Mouse (Mus musculus) NIH3T3 (cell line): Measurements from ENCODE around the gene Nxf1.
A peak's percentile ranks its signal among the peaks of the same experiment; 100 is the strongest.

ENCODE experiments used
- DNase-seq: peaks from one replicate; pipeline ENCODE4 v3.0.0-alpha.2; 2012; ENCODE audit warnings: low read depth

The Nxf1 gene

DNA sequence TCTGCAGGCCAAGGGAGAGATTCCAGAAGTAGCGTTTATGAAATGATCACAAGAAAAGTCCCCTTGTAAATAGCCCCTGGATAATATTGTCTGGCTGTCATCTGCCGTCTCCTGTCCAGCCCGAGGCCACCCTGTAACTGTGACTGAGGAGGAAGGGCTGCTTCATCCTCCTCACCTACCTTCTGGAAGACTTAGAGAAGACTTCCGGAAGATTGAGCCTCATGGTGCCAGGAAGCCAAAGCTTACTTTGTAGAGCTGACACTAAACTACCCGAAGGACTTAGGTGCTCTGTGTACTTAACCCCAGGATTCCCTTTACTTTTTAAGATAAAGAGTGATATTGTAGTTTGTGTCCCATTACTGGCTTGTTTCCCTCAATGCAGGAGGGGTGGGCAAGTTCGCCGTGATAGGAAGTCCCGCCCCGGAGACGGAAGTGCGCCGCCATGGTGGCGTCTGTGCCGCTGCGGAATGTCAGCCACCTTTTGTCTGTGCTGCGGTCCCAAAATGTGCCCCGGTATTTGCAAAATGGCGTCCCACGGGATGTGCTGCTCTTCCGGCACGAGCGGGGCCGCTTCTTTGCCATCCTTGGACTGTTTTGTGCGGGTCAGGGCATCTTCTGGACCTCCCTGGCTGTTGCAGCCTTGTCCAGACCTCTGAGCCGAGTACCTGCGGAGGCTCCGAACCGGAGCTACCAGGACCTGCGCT is 13.8 kb downstream of the Nxf1 start, which contains the start of gene Tmem223:
Gene Tmem223 (plus strand): TSS at position 430 of the 704 bp plus-strand sequence.
- no peak for DNase-seq

GRCm38 (mm10) chr19:8772996-8773395 is 16.1 kb downstream of the Nxf1 start:
- DNase-seq = no peak

GRCm38 (mm10) chr19:8773409-8773808 is 16.5 kb downstream of the Nxf1 start:
- peak; percentile 22 for DNase-seq

- peak; percentile 98 for DNase-seq
Observed at GRCm38 (mm10) chr19:8774086-8774835, 17.4 kb downstream of the Nxf1 start, which contains the start of gene Tmem179b. TSS of gene Tmem179b (minus strand) at chr19:8774467.

GRCm38 (mm10) chr19:8774951-8775421 is 18.1 kb downstream of the Nxf1 start:
- peak; percentile 34 for DNase-seq

GRCm38 (mm10) chr19:8786008-8786781 is 29.3 kb downstream of the Nxf1 start, which contains the start of gene Taf6l:
TSS of gene Taf6l (minus strand) at chr19:8786417.
- peak; percentile 96 for DNase-seq

- no peak for DNase-seq
Observed at GRCm38 (mm10) chr19:8788521-8788920, 31.6 kb downstream of the Nxf1 start.

DNA sequence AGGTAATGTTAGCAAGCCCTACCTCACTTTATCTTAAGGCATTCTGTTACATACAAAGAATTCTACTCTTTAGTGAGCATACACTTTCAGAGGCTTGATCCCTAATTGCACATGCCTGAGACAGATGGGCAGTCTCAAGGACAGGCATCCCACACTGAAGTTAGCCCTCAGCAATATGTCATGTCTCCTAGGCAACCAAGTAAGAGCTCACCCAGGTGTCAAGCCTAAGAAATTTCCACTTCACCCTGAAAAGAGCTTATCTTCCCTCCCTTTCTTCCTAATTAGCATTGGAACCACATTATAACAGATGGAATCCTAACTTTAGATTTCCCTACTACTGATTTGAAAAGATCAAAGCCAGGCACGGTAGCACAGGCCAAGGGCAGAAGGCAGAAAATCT is 32.3 kb downstream of the Nxf1 start:
- DNase-seq = no peak

DNA sequence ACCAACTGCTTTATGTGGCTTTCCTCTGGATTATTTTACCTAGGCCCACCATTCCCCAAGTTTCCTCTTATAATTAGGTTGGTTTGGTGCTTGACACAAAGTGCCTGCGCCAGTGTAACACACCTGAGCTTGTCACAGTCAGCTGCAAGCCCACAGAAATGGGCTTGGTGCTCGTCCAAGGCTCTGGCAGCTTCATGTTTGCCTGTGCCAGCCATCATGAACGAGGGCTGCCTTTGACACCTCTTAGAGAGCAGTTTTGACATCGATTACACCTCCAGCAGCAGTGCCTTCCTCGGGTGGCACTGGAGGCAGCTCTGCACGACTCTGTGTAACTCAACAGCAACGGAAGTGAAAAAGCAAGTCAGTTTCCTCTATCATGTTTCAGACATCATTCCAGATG is 33.3 kb downstream of the Nxf1 start:
- no peak for DNase-seq

DNA sequence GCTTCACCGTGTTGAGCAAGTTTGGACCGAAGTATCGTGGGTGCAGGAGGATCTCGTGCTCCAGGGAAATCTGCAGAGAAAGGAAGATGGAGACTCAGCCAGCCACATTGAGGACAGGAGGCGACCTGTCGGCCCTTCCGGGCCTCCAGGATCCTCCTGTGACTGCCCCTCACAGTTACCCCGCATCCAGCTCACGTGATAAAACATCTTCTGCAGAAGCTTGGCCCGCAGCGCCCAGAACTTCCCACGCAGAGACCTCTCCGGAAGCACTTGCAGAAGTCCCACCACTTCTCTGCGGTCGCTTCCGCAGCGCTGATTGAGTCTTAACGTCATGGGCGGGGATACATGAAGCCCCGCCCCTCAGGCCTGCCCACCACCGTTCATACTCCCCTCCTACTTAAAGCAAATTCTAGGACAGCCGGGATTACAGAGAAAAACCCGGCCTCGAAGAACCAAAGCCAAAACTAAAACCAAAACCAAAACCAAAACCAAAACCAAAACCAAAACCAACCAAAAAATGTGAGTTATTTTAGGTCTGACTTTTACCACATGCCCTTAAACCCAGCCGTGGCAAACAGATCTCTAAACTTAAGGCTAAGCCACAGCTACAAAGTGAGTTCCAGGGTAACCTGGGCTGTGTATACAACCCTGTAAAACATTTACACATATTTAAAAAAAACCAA is 41.5 kb downstream of the Nxf1 start, which contains the start of gene Polr2g:
Gene Polr2g (minus strand): TSS at position 314 of the 683 bp plus-strand sequence.
- peak; percentile 99 for DNase-seq

- peak; percentile 49 for DNase-seq
Observed at GRCm38 (mm10) chr19:8798947-8799315, 42.1 kb downstream of the Nxf1 start.

- DNase-seq = peak; percentile 98
Observed at GRCm38 (mm10) chr19:8802130-8802821, 45.4 kb downstream of the Nxf1 start, which contains the start of gene Zbtb3. TSS of gene Zbtb3 (plus strand) at chr19:8802555.

- DNase-seq = peak; percentile 21
Observed at GRCm38 (mm10) chr19:8803204-8803780, 46.4 kb downstream of the Nxf1 start.

DNA sequence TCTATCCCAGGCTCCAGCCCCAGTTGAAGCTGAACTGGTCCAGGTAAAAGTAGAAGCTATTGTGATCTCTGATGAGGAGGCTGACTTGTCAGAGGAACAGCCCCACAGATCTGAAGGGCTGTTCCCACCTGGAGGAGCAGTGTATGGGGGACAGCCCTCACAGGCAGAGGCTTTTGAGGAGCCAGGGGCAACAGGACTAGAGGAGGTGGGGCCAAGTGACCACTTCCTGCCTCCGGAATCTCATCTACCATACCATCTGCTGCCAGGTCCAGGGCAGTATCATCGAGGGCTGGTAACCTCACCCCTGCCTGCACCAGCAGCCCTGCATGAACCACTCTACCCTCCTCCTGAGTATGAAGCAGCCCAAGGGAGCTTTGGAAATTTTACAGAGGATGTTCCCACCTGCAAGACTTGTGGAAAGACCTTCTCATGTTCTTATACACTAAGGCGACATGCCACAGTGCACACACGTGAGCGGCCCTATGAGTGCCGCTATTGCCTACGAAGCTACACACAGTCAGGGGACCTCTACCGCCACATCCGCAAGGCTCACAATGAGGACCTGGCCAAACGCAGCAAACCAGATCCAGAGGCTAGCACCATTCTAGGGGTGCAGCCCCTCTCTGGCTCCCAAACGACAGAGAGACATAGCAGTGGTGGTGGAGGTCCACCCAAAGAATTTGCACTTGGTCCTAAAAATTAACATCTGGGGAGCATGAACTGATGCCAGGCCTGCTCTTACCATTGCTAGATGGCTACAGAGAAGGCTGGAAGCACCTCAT is 47.2 kb downstream of the Nxf1 start:
- no peak for DNase-seq

- no peak for DNase-seq
Observed at GRCm38 (mm10) chr19:8806810-8807209, 49.9 kb downstream of the Nxf1 start.

GRCm38 (mm10) chr19:8815812-8816211 is 58.9 kb downstream of the Nxf1 start:
- DNase-seq = peak; percentile 51

DNA sequence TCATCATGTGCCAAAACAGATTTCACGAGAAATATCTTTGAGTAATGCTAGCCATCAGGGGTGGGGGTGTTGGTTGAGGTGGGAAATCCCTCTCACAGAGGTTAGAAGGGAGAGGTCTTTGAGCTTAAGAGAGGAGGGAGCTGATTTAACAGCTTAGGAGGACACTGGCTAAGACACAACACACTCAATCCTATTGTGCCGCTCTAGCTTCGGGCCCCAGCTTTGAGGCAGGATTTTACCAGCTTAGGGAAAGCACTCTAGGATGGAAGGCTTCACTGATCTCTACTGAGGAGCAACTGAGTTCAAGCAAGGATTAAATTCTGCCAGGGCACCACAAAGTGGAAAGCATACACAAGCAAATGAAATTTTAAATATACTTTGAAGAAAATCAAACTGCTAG is 60.1 kb downstream of the Nxf1 start:
- DNase-seq = no peak

DNA sequence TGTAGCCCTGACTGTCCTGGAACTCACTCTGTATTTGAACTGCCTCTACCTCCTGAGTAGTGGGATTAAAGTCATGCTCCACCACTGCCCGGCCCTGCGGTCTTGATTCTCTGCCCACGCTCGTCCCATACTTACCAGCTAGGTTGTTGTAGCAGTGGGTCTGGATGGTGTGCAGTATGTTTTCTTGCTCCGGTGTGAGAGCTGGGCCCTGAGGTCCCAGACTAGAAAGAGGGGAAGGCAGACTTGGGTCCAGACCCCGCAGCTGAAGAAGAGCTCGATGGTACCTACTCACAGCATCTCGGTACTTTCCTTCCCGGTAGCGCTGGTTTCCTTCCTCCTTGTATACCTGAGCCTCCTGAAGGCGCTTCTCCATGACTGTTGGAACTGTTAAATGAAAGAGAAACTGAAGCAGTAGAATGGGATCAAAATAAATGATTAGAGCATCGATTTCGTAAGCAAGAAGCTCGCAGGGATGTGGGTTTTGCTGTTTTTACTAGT is 61.5 kb downstream of the Nxf1 start:
- no peak for DNase-seq

- DNase-seq = peak; percentile 100
Observed at GRCm38 (mm10) chr19:8818801-8819595, 62.1 kb downstream of the Nxf1 start, which contains the start of gene Ttc9c. TSS of gene Ttc9c (minus strand) at chr19:8819333.
